Mouse (Mus musculus) thymus, postnatal 36 days (tissue): ENCODE results near the gene Olfr781.
"Not testable (repeated sequence)": the region's sequence is repeated elsewhere in the genome, so short reads cannot be mapped to it uniquely, and the experiment has no call there.

Source experiments
- DNase-seq, 2 experiments: peaks; one replicate each; pipeline ENCODE4 v3.0.0; 2022; ENCODE audit warnings: mixed read lengths in 2 of 2

Gene Olfr781

DNA sequence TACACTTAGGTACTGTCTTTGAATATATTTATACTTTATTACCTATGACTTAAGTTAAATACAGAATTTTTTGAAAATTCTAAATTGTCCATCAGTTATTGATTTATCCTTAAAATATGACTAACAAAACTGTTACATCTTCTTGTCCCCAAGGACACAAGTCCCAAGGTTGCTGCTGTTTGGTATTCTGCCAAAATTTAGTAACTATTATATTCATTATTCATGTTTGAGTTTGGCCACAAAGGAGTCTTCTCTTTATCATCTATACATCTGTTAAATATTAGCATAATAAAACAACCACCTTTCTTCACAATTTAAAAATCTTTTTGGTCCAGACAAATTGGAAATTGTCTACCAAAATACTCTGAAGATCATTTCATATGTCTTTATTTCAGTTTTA, at the start of gene Olfr781:
Olfr781 (plus strand) TSS at position 301 of the 400 bp plus-strand sequence.
- DNase-seq = no peak

DNA sequence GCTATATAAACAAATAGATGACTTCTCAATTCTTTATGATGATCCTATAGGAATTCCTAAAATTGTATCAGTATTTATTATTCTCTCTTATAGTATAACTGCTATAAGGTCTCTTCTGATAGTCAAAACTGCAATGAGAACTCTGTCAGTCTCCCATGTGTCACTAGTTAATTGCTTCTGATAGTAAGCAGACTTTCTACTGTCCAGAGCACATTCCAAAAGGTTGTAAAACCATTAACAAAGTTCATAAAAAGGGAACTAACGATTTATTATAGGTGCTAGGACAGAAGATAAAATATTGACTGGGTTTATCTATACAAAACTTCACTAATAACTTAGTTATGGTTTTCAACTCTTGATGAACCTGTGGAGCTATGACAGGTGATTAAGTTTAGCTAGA, 15.7 kb upstream of the Olfr781 start:
- not testable (repeated sequence) for DNase-seq

DNA sequence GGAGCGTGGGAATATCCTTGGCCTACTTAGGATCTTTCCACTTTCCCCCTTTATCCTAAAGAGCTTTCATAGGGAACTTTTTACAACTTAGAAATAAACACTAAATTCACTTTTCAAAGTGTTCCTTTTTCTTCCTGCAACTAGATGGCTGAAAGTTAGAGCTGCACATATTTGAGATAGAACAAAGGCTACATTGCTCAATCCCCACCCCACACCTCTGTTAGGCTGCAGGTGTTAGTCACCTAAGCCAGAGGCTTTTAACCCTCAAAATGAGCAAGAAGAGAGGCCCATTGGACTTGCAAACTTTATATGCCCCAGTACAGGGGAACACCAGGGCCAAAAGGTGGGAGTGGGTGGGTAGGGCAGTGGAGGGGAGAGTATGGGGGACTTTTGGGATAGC, 15.1 kb upstream of the Olfr781 start:
- DNase-seq = not testable (repeated sequence)

DNA sequence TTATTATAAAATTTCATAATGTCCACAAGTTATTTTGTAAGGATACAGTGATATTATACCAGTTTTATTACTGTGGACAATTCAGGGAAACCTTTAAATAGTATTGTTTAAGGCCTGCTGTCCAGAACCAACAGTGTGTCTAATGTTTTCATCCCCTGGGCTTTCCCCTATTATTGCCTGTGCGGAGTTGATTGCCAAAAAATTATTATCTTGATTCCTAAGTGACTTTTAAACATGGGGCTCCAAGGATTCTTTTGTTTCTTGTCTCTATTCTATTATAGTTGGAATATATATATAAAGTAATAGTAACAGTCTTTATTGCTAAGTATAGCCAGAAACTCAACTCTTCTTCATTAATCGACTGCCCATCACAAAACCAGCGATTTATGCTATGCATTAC, 10.8 kb upstream of the Olfr781 start, which contains the start of gene Olfr780:
Olfr780 (plus strand) TSS at position 301 of the 400 bp plus-strand sequence.
- no peak for DNase-seq

DNA sequence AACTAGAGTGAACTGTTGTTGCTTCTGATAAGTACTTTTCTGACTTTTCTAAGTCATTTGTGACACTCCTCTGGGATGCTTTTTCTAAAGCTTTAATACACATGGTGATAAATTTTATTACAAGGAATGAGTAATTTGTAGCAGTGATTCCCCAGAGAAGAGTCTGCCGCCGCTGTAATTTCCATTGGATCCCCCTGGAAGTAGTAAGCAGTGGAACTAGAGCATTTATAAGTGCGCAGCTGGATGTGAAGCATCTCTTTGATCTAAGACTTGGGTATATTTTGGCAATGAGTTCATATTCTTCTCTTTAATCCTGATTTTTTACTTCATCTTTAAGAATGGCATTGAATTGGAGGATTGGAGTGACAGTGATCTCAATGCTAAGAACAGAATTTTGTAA, 19.9 kb downstream of the Olfr781 start, which contains the start of gene Olfr782:
Olfr782 (plus strand) TSS at position 301 of the 400 bp plus-strand sequence.
- no peak for DNase-seq

DNA sequence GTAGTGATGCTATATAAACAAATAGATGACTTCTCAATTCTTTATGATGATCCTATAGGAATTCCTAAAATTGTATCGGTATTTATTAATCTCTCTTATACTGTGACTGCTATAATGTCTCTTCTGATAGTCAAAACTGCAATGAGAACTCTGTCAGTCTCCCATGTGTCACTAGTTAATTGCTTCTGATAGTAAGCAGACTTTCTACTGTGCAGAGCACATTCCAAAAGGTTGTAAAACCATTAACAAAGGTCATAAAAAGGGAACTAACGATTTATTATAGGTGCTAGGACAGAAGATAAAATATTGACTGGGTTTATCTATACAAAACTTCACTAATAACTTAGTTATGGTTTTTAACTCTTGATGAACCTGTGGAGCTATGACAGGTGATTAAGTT, 23.8 kb downstream of the Olfr781 start:
- DNase-seq = not testable (repeated sequence)

DNA sequence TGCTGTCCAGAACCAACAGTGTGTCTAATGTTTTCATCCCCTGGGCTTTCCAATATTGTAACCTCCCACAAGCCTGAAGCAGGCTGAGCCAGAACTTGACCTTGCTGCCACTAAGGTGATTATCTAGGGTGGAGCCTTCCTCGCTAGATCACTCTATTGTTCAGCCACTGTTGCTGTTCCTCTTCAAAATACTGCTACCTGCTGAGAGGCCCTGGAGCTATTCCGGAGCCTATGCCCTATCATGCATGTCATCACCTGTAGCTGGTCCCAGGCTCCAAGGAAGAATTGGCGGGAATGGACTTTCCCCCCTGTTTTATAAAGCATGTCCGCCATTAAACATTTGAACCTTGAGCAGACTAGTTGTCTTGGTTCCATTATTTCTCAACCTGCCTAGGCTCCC, 27.8 kb downstream of the Olfr781 start:
- DNase-seq = not testable (repeated sequence)

DNA sequence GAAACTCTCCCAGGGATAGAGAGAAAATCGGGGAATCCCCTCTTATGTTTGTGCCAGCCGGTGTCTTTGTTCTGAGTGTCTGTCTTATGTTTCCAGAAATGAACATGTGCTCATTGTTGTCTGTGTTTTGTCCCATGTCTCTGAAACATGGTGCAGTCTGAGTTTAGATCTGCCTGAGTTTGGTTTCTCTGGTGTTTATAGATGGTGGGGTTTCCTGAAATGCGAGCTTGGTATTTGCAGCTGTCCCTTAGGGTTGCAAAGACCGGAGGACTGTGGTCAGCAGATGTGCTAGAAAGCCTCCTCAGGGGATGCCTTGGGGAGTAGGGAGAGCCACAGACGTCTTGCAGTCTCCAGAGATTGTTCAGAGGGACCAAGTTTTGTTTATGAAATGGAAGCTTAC, 28.7 kb downstream of the Olfr781 start:
- no peak for DNase-seq

DNA sequence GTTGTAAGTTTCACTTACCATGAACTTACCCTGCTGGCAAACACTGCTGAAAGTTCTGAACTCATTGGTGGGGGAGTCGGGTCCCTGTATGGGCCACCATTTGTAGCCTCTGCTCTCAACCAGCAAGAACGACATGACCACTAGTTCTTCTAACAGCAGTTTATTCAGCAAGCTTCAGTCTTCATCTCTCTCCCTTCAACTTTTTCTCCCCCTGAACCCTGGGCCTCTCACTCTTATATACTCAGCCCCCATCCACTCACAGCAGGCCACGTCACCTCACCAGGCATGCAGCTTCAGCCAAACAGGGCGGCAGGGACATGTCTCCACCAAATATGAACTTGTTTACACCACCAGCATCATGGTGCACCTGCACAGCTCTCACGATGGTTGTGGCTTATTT, 45.4 kb downstream of the Olfr781 start:
- not testable (repeated sequence) for DNase-seq
